Mouse (Mus musculus) G1E (cell line): ENCODE data around the gene Gm813.

Source experiments
- CTCF ChIP-seq: IDR thresholded peaks from 2 replicates; pipeline ENCODE4 v1.5.1; 2012; ENCODE audit warnings: low read depth, low read length, inconsistent platforms, mixed read lengths
- GATA1 ChIP-seq: IDR thresholded peaks from 2 replicates; pipeline ENCODE4 v1.6.1; 2012; ENCODE audit warnings: borderline replicate concordance, low read length, inconsistent platforms, mixed read lengths

DNA sequence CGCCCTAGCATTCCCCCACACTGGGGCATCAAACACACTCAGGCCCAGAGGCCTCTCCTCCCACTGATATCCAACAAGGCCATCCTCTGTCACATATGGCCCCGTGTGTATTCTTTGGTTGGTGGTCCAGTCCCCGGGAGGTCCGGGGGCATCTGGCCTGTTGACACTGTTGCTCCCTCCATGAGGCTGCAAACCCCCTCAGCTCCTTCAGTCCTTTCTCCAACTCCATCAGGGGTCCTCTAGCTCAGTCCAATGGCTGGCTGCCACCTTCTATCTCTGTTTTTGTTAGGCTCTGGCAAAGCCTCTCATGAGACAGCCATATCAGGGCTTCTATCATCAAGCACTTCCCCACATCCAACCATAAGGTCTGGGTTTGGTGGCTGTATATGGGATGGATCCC lies 39.7 kb upstream of the Gm813 start:
- TF ChIP-seq CTCF (no peak), GATA1 (no peak)
